In the genomic region with DNA sequence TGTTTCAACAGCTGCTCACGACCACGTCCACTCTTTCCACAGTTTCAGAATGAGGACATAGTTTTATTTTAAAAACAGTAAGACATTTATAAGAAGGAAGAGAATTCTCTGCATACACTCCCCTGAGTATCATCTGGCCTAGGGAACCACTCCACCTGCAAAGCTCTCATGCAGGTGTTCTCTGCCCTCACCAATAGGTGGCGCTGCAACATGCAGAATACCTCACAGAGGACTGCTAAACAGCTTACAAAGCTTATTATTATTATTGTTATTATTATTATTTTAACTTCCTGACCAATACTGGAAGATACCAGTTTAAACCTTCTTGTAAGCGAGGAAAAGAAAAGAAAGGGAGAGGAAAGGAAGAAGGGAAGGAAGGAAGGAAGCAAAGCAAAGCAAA, we compare ENCODE assay signal across 8 mouse cellular contexts.
A peak's percentile ranks its signal among the peaks of the same experiment; 100 is the strongest.
DNase-seq lines count a peak whose midpoint lies in the region; ATAC-seq and TF ChIP-seq lines count a peak whose summit lies in the region.

No protein-coding gene starts in this region.

- no peaks in the 10 kb centered on the region for H3K9me3 ChIP-seq in MEL (replicated peaks; ENCODE audit: insufficient read depth, low read length)
- H3K9me3 ChIP-seq in forebrain, embryonic 16.5 days (ENCODE audit: control insufficient read depth, low read length), result no peaks in the 10 kb centered on the region

- no peak overlapping the region for H3K27ac ChIP-seq in MEL (ENCODE audit: control insufficient read depth, low read depth, low read length)
- no peak overlapping the region for H3K27ac ChIP-seq in forebrain, embryonic 16.5 days (ENCODE audit: low read length)

- no peak overlapping the region for H3K4me3 ChIP-seq in MEL (ENCODE audit: control insufficient read depth in 1 of 2, insufficient read depth in 1 of 2, low read depth in 2 of 2, low read length in 2 of 2)
- no peak overlapping the region for H3K4me3 ChIP-seq in forebrain, embryonic 16.5 days (replicated peaks; ENCODE audit: low read length)

- no peak for TF ChIP-seq EP300 in MEL (IDR thresholded peaks at IDR 0.05; ENCODE audit: low read depth in 1 of 2, low read length in 2 of 2)

- no peaks in the 10 kb centered on the region for H3K27me3 ChIP-seq in MEL (ENCODE audit: control insufficient read depth in 1 of 2, insufficient read depth in 2 of 2, low read length in 2 of 2)
- no peaks in the 10 kb centered on the region for H3K27me3 ChIP-seq in forebrain, embryonic 16.5 days (replicated peaks; ENCODE audit: control insufficient read depth, insufficient read depth, low read length)

- peak; percentile 23 for TF ChIP-seq RAD21 in MEL (IDR thresholded peaks at IDR 0.05; ENCODE audit: low read depth, low read length)

- no peak overlapping the region for H3K4me2 ChIP-seq in forebrain, embryonic 16.5 days (ENCODE audit: low read length)

- DNase-seq in kidney, adult 9 months, result peak; percentile 43
- no peak for DNase-seq in kidney, adult 11 months
- peak; percentile 7 for DNase-seq in MEL (ENCODE audit: low read depth, low spot score)
- peak; percentile 78 for DNase-seq in brain, embryonic 14.5 days (ENCODE audit: low read depth)
- peak; percentile 54 to 57 for DNase-seq in kidney, postnatal 25 days
- DNase-seq in lung, postnatal 25 days (ENCODE audit: low spot score), result peak; percentile 48
- DNase-seq in thymus, postnatal 4 days, result peak; percentile 63

- H3K9ac ChIP-seq in MEL (ENCODE audit: control insufficient read depth, low read depth, low read length, poor library complexity, severe bottlenecking), result no peak overlapping the region
- H3K9ac ChIP-seq in forebrain, embryonic 16.5 days (replicated peaks; ENCODE audit: low read depth, low read length), result no peak overlapping the region

- peak; percentile 25 to 50 (median 33); a peak in 4 of 6 replicates for TF ChIP-seq CTCF in MEL (IDR thresholded peaks at IDR 0.05 in 2 of 3, conservative IDR thresholded peaks at IDR 0.05 in 1 of 3; ENCODE audit: control insufficient read depth in 1 of 3, insufficient read depth in 1 of 3, low read depth in 2 of 3, low read length in 3 of 3, poor library complexity in 1 of 3, severe bottlenecking in 1 of 3)
- peak; percentile 82; the same call in 1 of the 2 replicates for TF ChIP-seq CTCF in brain, embryonic 14.5 days (IDR thresholded peaks at IDR 0.05; ENCODE audit: borderline replicate concordance, extremely low read depth, insufficient read depth, insufficient read length)

- H3K79me2 ChIP-seq in MEL (ENCODE audit: control insufficient read depth, insufficient read depth, low read length, poor library complexity), result no peaks in the 10 kb centered on the region

- ATAC-seq in forebrain, embryonic 16.5 days, result peak; percentile 59; the same call in 1 of the 2 replicates

- no peak for TF ChIP-seq POLR2A in MEL (IDR thresholded peaks at IDR 0.05; ENCODE audit: control insufficient read depth in 1 of 2, insufficient read depth in 1 of 2, low read depth in 1 of 2, low read length in 2 of 2, poor library complexity in 1 of 2)
- TF ChIP-seq POLR2A in brain, embryonic 14.5 days (IDR thresholded peaks at IDR 0.05; ENCODE audit: borderline replicate concordance, extremely low read depth, insufficient read depth, insufficient read length, poor library complexity, severe bottlenecking), result no peak

- H3K36me3 ChIP-seq in MEL (ENCODE audit: control insufficient read depth in 1 of 2, insufficient read depth in 2 of 2, low read length in 2 of 2), result no peaks in the 10 kb centered on the region
- H3K36me3 ChIP-seq in forebrain, embryonic 16.5 days (ENCODE audit: control insufficient read depth, insufficient read depth), result no peaks in the 10 kb centered on the region

- 27% methylated on average over 4 of the region's 4 CpGs for whole genome bisulfite sequencing in forebrain, embryonic 16.5 days

- H3K4me1 ChIP-seq in MEL (ENCODE audit: control insufficient read depth in 1 of 2, insufficient read depth in 2 of 2, low read length in 2 of 2), result no peaks in the 10 kb centered on the region
- H3K4me1 ChIP-seq in forebrain, embryonic 16.5 days (replicated peaks; ENCODE audit: control insufficient read depth, insufficient read depth, low read length), result no peaks in the 10 kb centered on the region

TF ChIP-seq in MEL, 35 proteins besides CTCF, POLR2A, EP300 and RAD21:
- TF ChIP-seq TAL1 (IDR thresholded peaks at IDR 0.05; ENCODE audit: low read length), result no peak
- no peak for TF ChIP-seq MYC (IDR thresholded peaks at IDR 0.05; ENCODE audit: low read depth, low read length)
- no peak for TF ChIP-seq ZKSCAN1 (IDR thresholded peaks at IDR 0.05; ENCODE audit: low read depth, low read length)
- no peak for TF ChIP-seq NELFE (IDR thresholded peaks at IDR 0.05; ENCODE audit: low read depth, low read length)
- TF ChIP-seq MXI1 (IDR thresholded peaks at IDR 0.05; ENCODE audit: low read depth, low read length), result no peak
- no peak for TF ChIP-seq GABPA (IDR thresholded peaks at IDR 0.05; ENCODE audit: low read depth, low read length)
TF ChIP-seq in MEL: peak in this region for 0.
